Mouse (Mus musculus) fat pad, adult 2 months (tissue): ENCODE measurements at regions not wholly inside any gene's neighbourhood (a gene's known extent, or its start where the extent isn't known, plus 50 kb on each side); places are given as distances from the start of the nearest gene placed in this dataset.

Experiments
- DNase-seq: peaks from one replicate; pipeline ENCODE4 v3.0.0-alpha.2; 2011; ENCODE audit warnings: low read depth, low spot score; ENCODE audit errors: extremely low read depth

DNA sequence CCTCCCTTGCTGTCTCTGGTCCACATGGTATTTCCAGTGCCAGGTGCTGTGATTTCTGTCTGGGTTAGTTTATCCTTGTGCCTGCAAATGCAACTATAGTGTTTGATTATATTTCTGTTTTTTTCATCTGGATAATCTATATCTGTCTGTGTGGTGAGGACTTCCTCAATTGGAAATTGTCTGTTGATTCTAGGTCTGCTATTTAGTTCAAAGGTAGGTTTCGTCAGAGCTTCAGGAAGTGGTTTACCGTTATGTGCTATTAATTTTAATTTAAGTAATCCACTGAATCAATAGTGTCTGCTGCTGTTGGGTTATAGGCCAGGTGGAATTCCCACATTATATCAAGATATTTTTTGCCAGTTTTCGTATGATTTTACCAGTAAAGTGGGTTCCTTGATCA, 2143.9 kb downstream of the 4930444P10Rik start:
- DNase-seq = no peak

DNA sequence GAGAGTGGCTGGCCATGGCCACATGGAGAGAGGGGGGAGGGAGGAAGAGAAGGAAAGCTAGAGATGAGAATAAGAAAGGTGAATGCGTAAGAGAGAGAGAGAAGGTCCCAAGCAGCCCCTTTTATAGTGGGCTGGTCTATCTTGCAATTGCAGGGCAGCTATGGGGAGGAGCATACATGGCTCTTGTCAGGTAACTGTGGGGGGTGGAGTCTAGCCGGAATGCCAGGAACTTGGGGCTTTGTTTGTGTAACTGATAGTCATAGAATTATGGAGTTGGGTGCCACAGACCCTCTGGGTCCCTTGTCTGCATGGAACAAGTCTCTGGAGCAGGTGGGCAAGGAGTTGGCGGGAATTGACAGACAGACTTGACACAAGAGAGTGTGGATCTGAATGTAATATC, 2151.8 kb downstream of the 4930444P10Rik start:
- no peak for DNase-seq

DNA sequence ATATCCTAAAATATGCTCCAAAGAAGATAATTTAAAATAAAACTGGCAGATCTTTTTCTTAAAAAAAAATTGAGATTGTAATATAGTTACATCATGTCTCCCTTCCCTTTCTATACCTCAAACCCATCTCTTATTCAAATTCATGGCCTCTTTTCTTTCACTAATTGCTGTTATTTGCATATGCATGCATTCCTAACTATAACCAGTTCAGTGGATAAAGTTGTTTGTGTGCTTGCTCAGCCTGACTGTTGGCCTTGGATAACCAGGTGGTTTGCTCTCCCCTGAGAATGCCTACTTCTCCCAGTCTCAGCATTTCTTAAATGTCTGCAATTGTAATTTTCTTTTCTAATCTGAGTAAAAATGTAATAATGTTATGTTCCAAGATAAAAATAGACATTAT, 2154.8 kb downstream of the 4930444P10Rik start:
- no peak for DNase-seq

DNA sequence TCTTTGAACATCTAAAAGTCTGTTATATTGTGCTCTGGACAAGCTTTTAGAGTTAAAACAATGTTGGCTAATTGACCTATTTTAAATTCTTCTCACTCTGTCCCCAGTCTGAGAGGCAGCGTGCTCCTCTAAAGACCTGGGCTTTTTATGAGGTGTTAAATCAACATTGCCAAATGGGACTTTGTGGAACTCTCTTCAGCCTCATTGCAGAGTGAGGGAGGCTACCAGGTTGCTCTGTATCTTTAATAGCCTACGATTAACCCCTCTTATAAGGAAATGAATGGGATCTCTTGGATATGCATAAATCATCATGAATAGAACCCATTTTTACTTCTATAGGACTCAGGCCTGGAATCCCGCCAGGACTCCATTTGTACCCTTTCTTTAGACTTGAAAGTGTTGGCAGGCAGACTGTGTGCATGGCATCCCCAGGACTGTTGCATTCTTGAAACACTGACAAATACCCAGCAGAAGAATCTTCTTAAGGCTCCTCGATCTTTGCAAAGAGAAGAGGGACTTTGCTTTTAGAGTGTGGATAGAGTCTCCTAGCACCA, 2157.1 kb downstream of the 4930444P10Rik start:
- no peak for DNase-seq

DNA sequence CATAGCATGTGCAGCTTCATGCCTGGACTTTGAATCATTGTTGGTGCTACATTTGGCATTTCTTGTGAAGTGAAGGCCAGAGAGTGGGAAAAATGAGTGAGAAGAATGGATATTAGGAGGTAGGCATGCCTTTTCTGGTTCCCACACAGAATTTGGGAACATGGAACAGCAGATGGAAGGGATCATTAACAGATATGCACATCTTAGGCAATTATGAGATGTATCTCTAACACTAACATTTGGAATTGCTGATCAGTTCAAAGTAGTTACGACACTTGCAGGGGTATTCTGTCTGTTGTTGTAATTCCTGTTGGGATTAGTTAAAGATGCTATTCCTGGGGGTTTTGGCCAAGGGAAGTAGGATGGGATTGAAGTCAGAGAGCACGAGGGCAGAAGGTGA, 2164.4 kb downstream of the 4930444P10Rik start:
- DNase-seq = no peak

DNA sequence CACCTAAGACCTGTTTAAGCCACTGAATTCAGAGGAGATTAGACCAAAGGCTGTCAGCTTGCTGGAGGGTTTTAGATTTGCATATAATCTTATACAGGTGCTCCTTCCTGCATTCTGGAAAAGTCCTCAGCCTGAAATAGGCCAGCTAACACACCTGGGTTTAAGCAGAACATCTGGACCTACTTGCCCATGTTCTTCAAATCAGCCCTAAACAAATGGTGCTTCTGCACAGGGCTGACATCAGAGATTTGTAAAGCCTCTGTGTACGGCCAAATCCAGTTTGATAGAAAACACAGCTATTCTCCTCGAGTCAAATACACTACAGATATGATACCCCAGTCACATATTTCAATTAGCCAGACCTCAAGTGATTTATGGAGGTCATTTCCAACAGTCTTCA, 2165.2 kb downstream of the 4930444P10Rik start:
- DNase-seq = no peak

DNA sequence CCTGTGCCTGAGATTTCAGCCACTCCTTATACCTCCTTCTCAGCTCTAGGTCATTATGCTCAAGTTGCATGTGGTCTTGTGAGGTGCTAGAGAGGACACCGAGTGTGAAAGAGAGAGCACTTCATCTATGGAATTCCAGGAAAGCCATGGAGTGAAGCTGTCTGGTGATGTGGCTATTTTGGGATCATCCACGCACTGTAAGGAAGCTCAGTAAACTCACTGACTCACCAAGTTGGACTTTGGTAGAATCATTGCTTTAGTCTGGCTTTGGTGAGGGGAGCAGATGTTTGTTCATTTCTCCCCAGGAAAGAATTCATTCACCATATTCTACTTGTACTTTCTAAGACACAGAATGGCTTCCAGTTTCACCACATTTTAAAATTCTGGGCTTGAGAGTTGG, 2167.1 kb downstream of the 4930444P10Rik start:
- no peak for DNase-seq

DNA sequence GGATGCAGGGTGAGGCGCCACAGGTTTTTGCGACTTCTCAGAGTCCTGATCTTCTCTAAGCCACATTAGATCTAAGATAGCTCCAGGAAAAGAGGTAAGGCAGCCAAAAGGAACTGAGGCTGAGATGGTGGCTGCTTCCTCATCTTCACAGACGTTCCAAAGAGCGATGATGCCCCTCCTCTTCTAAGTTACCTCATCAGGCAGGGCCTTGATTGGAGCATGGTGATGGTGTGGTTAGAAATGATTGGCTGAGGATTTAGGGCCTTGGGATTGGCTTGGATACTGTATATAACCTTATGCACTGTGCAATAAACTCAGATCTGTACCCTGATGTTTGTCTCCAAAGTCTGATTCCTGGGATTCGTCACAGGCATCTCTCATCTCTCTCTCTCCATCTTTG, 2177.9 kb downstream of the 4930444P10Rik start:
- no peak for DNase-seq

DNA sequence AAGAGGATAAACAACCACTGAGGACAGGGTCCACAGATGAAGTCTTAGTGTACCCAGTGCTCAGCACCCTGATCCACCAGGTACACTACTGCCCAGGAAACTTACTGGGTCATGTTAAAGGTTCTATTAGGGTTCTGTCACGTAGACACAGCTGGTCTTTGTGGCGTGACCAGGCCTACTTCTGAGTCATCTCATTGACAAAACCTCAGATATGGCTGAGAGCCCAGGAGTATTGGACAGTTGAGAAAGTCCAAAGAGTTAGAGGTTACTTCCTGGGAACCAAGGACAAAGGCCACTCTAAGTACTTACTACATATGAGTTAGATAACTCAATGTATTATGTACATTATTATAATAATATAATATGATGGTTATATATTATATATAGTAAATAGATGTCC, 2214.0 kb downstream of the 4930444P10Rik start:
- DNase-seq = no peak

DNA sequence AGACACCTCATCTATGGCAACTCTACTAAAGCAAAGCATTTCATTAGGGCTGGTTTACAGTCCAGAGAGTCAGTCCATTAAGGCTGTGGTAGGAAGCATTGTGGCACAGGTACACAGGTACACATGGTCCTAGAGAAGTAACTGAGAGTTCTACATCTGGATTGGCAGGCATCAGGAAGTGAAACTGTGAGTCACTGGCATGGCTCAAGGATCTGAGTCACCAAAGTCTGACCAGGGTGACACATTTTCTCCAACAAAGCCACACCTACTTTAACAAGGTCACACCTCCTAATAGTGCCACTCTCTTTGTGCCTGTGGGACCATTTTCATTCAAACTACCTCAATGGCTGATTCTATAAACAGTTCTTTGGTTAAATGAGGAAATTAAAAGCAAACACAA, 2219.2 kb downstream of the 4930444P10Rik start:
- no peak for DNase-seq

DNA sequence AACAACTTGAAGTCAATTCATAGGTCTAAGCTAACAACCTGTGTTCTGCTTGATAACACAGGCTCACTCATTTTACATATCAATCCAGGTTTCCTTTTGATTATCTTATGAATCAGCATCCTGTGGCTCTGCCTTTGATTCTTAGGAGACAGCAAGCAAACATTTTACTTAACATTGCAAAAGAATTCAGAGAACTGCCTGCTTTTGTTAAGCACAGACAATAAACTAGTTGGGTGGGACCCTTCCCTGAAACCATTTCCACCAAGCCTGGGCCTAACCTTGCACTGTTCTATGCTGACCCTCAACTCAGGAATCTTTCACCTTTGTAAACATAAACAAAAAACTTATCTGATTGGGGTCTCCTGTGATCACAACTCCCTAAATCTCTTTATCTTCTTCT, 2220.6 kb downstream of the 4930444P10Rik start:
- no peak for DNase-seq

DNA sequence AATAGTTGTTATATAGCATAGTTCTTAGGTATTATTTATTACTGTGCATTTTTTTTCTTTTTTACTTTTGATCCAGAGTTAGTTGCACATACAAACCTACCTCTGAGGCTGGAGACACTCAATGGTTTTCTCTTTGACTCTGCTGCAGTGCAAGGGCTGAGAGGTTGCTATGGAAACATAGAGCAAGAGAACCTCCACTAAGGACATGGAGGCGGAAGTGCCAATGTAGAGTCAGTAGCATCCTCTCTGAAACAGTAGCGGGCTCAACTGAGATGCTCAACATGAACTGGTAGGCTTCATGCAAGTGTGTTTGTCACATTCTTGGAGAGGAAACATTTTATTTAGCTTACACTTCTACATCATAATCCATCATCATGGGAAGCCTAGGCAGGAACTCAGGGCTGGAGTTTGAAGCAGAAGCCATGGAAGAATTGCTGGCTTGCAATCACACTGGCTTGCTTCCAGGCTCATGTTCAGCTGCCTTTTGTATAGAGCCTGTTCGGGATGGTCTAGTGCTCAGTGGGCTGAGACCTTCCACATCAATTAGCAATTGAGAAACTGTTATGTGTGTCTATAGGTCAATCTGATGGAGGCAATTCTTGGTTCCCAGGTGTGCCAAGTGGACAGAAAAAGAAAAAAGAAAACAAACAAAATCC, 2222.4 kb downstream of the 4930444P10Rik start:
- no peak for DNase-seq

DNA sequence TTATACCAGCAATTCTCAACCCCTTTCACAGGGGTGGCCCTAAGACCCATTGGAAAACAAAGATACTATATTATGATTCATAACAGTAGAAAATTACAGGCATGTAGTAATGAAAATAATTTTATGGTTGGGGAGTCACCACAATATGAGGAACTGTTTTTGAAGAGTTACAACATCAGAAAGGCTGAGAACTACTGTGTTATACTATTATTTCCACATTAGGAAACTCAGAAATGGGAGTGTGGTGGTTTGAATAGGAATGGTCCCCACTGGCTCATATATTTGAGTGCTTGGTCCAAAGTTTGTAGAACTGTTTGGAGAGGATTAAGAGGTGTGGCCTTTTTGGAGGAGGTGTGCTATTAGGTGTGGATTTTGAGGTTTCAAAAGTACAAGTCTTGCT, 2227.4 kb downstream of the 4930444P10Rik start:
- DNase-seq = no peak

DNA sequence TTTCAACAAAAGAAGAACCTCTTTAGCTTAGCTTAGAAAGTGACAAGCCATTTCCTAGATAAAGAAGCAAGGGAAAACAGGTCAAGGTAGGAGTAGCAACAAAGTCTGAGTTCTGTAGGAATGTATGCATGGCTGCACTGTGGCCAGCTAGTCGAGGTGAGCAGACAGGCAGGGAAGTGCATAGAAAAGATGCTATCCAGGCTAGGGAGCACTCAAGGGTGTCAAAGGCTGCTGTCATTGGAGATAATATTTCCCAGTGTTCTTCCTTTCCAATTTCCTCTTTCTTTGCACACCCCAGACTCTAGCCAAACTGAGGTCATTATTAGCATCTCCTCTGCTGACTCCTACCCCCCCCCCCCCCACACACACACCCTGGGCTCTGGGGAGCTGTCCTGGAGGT, 2229.4 kb downstream of the 4930444P10Rik start:
- no peak for DNase-seq

DNA sequence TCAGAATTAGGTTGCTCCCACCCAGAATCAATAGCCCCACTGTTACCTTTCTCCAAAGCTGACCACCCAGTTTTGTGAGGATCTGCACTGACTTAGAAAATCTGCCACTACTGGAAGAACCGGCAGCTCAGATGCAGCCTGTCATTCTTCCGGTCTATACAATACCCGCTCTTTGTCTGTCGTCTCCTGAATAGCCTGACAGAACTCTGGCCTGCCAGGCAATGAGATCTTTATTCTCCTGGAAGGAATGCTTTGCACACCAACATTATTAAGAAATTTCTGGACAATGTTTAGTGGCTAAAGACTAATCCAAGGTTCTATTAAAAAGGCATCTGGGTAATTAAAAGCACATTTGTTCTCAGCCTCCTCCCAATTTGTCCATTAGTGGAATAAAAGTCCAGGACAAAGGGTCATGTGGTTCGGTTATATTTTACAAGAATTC, 2232.0 kb downstream of the 4930444P10Rik start:
- DNase-seq = no peak

DNA sequence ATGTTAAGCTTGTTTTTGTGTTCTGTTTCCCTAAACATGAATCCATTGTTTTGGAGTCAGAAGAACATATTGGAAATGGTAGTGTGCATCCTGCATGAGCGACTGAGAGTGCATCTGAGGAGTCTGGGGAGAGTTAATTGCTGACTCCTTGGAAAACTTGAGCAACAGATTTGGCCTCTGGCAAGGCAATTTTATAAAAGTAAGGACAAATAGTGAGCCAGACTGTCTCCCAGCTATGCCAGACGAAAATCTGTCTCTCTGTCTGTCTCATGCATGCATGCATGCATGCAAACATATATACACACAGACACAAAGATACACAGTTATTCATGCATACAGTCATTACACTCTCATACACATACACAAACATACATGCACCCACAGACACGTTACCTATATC, 2232.7 kb downstream of the 4930444P10Rik start:
- DNase-seq = no peak

DNA sequence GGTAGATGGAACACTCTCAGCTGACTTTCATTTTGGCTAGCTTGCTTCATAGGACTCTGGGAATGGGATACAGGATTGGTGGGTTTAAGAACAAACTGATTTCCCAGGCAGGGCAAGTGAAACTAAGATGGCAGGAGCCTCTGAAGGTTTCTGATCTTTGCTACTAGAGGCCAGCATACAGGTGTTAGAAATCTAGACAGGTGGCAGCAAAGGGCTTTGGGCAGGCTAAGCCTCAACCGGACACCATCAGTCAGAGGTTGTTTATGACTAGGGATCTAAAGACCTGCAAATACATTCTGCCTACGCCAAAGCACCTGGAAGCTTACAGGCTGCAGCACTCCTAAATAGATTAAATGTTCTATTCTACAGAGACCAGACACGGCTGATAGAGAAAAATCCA, 2233.4 kb downstream of the 4930444P10Rik start:
- DNase-seq = no peak

DNA sequence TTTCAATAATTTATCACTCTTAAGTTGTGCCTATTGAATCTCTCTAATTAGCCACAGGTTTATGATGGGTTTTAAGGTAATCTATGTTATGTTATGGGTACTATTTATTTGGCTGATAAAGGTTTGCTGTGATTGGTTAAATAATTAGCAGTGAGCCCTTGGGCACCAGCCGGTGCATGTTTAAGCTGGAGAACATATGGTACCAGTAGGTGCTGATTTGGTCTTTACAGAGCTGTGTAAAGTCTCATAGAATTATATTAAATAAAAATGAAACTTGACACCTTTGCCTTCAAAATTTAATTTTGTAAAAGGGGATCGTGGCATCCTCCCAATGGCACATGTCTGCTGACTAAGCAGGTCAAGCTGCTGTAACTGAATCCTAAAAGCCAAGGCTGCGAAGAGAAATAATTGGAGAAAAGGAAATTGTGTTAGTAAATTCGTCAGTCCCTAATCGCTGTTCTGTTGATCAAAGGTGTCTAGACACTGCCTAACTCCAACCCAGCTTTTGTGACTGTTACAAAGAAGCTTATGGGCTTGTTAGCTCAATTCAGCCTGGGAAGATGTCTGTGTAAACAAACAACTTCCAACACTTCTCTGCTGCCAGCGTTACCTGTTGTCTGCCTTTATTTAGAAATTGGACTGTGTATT, 2234.6 kb downstream of the 4930444P10Rik start:
- DNase-seq = no peak

DNA sequence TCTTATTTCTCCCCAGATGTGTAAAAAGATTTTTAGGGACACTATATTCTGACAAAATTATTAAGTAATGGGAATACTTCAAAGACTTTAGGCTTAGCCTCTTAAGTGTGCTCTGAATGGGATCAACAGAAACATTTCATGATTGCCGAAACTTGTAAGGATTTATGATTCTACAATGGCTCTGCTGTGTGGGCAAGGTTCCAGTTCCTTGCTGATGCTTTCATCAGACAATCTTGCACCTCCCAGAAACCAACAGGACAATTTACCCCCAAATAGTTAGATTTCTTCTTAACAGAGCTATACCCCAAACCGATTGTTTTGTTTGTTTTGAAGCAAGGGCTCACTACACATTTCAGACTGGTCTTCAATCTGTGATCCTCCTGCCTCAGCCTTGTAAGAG, 2236.1 kb downstream of the 4930444P10Rik start:
- DNase-seq = no peak

DNA sequence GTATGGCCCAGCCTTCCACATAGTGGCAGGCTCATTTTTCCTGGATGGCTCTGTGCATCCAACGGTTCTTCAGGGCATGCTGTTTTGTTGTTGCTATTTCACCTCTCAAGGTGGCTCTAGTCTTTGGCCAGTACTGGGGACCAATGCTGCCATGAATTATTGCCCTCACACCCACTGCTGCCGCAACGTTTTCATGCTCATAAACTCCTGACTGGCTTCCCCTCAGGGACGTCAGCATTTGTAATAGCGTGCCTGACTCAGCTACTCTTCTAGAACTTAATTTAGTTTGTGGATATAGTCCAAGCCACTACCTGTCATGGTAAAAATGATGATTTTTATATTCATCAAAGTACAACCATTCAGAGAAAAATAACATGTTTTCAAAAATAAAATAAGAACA, 2242.0 kb downstream of the 4930444P10Rik start:
- no peak for DNase-seq

DNA sequence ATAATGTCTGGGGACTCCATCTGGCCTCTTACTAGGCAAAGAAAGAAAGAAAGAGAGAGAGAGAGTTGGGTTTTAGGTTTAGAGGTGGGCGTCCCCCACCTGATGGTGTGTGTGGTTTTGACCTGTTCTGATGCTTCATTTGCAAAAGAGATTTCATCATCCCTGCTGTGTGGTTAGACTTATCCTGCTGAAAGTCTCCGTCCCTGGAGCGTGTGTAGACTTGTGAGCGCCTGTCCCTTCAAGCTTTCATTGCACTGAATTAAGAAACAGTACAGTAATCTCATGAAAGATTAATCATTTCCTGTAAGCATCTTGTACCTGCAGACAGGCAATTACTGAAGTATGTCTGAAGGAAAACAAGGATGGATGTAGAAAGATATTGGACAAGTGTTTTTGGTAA, 2244.1 kb downstream of the 4930444P10Rik start:
- no peak for DNase-seq

DNA sequence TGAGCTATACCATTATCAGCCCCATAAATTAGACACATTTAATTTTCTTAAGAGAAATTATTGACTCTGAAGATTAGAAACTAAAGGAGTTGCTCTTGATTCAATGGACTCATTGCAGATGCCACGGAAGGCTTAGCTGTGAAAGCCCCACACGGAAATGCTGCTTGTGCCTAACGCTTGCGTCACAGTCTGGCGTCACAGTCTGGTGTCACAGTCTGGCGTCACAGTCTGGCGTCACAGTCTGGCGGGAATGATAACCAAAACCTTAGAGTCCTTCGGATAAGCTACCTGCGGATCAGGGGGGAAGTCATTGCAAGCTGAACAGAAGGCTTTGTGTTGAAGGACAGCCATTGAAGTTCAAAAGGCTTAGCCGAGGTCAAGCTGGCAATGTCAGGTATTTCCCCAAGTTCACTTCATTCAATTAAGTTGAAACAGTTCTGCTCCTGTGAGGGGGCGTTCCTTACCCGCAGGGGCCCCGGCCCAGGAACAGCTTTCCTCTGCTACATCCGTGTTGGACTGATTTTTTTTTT, 2246.7 kb downstream of the 4930444P10Rik start:
- DNase-seq = no peak

DNA sequence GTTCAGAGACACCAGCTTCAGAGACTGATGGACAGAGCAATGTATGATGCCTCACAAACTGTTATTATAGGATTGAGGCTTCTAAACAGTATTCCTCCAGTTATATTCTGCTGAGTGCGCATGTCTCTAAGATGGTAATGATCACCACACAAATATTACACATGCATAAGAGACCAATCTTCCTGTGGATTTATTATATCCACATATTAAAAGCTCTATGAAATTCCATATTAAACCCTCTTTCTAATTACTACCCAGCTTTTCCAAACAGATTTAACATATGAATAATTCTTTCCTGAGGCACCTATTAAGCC, 2252.9 kb downstream of the 4930444P10Rik start:
- no peak for DNase-seq
